Mouse (Mus musculus): ENCODE results near the gene Akap7. TPM values are rescaled to one million over a fixed set of nuclear protein-coding genes. Genes with fewer than 3 reads are reported as not detected.

Akap7 gene
- total and polyA plus RNA-seq, 2 experiments from 2014 or later: 32.4 to 47.6 TPM

DNA sequence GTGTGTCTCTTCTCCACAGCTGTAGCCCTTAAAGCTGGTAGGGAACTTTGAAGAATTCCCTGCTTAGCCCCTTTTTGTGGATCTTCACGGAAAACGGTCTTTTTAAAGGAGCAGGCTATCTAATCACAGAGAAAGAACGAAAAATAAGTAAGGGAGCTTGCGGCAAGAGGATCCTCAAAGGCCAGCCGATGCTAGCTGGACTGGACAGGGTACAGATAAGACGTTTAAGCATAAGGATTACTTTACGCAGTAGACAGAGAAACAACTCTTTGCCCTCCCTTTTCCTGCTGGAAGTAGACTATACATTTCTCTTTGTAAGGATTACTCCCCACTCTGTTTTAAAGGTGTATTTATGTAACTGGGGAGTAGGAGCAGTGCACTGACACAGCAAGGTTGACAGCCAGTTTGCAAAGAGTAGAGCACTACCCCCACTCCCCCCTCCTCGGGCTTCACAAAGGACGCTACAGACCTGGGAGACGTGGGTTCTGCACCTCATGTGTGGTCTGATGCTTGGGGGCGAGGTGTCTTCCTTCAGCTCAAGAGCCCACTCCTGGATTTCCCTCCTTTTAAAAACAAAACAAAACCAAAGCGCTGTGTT, 9.9 kb downstream of the Akap7 start:
- H3K27ac ChIP-seq (ENCODE audit: low read depth): peak overlapping the region; percentile 94
- H3K9me3 ChIP-seq (replicated peaks; ENCODE audit: control insufficient read depth, low read length): no peaks in the 10 kb centered on the region
- peaks cover 20% of the 10 kb centered on the region for H3K4me1 ChIP-seq (ENCODE audit: control insufficient read depth, insufficient read depth)
- WGBS: 13% methylated on average over 12 of the region's 12 CpGs
- H3K4me2 ChIP-seq (ENCODE audit: low read depth, low read length): peak overlapping the region; percentile 71
- no peak for TF ChIP-seq CTCF (IDR thresholded peaks at IDR 0.05; ENCODE audit: low read depth)
- TF ChIP-seq EP300 (IDR thresholded peaks at IDR 0.05; ENCODE audit: low read depth): no peak
- peak overlapping the region; percentile 79 for H3K4me3 ChIP-seq (ENCODE audit: low read depth, low read length)
- ATAC-seq (ENCODE audit: insufficient read depth, low read depth) (no peak), DNase-seq (ENCODE audit: low spot score) (peak; percentile 24)
- H3K36me3 ChIP-seq (replicated peaks; ENCODE audit: control insufficient read depth, insufficient read depth, low read length): no peaks in the 10 kb centered on the region
- no peaks in the 10 kb centered on the region for H3K27me3 ChIP-seq (ENCODE audit: control insufficient read depth, insufficient read depth, low read length)
- H3K9ac ChIP-seq (replicated peaks; ENCODE audit: low read depth, low read length): peak overlapping the region; percentile 82

DNA sequence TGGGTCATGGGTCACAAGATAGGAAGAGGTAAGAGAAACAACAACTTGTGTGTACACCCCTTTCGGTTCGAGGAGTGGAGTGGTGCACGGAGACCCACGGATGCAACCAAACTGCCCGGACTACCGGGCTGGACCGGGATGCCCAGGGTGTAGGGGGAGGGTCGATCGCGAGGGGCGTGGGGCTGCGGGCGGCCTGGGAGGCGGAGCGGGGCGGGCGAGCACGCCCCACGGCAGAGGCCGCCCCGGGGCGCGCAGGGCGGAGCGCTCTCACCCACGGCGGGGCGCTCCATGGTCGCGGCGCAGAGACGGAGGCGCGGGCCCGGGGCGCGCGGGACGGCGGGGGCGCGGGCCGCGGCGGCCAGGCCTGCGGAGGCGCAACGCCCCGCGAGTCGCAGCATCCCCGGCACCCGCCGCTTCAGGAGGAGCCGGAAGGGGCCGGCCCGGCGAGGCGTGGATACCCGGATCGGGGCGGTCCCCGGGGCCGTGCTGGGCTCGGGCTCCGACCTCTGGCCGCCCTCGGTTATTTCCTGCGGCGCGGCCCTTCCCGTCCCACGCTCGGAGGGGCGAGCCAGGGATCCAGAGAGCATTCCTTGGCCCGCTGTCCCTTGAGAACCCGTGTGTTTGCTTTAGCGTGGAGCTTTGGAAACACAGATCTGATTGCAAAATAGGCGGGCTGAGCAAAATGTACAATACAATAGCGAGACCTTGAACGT, 10.9 kb downstream of the Akap7 start:
- ATAC-seq (ENCODE audit: insufficient read depth, low read depth): peak; percentile 98
- WGBS: under 1% methylated on average over 75 of the region's 81 CpGs
- peak; percentile 91 for DNase-seq (ENCODE audit: low spot score)

DNA sequence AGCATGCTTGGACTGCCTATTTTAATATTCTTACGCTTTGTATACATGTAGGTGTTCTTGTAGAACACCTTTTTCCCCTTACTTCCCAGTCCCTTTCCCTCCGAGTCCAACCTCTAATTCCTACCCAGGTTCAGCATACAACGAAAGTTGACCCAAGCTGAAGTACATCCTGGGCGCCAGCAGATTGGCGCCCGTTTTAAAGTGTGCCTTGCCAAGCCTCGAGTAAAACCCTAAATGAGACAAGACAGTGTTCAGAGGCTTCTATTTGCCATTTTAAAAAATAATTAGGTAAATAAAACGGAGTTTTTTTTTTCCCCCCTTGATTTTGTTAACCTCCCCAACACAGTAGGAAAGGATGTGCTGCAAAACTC, 11.4 kb downstream of the Akap7 start:
- TF ChIP-seq CTCF (IDR thresholded peaks at IDR 0.05; ENCODE audit: low read depth): no peak
- no peak for TF ChIP-seq EP300 (IDR thresholded peaks at IDR 0.05; ENCODE audit: low read depth)

More for the DNA sequence above, 10.9 kb downstream of the Akap7 start:
- H3K9me3 ChIP-seq (replicated peaks; ENCODE audit: control insufficient read depth, low read length): no peaks in the 10 kb centered on the region
- H3K4me3 ChIP-seq (ENCODE audit: low read depth, low read length): peak overlapping the region; percentile 79
- no peak for TF ChIP-seq CTCF (IDR thresholded peaks at IDR 0.05; ENCODE audit: low read depth)
- peak; percentile 46; the same call in 1 of the 2 replicates for TF ChIP-seq EP300 (IDR thresholded peaks at IDR 0.05; ENCODE audit: low read depth)
- peak overlapping the region; percentile 94 for H3K27ac ChIP-seq (ENCODE audit: low read depth)
- peaks cover 20% of the 10 kb centered on the region for H3K4me1 ChIP-seq (ENCODE audit: control insufficient read depth, insufficient read depth)
- no peaks in the 10 kb centered on the region for H3K36me3 ChIP-seq (replicated peaks; ENCODE audit: control insufficient read depth, insufficient read depth, low read length)
- no peaks in the 10 kb centered on the region for H3K27me3 ChIP-seq (ENCODE audit: control insufficient read depth, insufficient read depth, low read length)
- peak overlapping the region; percentile 82 for H3K9ac ChIP-seq (replicated peaks; ENCODE audit: low read depth, low read length)
- peak overlapping the region; percentile 71 for H3K4me2 ChIP-seq (ENCODE audit: low read depth, low read length)

DNA sequence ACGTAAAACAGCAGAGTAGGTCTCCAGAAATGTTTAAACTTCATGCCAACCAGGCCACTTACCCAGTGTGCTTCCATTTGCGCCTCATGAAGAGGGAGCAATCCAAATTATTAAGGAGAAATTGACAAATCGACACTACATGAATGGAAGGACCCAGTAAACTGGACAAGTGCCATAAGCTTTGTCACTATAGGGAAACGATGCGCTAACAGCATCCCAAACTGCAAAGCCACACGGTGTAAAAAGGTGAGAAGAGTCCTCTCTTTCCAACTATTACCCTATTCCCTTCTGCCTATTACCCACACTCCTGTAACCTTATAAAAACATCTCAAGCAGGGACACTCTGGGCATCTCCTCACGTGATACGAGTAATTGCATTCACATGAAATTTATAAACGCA, 11.8 kb downstream of the Akap7 start:
- TF ChIP-seq EP300 (IDR thresholded peaks at IDR 0.05; ENCODE audit: low read depth) (no peak), CTCF (IDR thresholded peaks at IDR 0.05; ENCODE audit: low read depth) (no peak)
- Histone ChIP-seq H3K27me3 (ENCODE audit: control insufficient read depth, insufficient read depth, low read length) (no peaks in the 10 kb centered on the region), H3K36me3 (replicated peaks; ENCODE audit: control insufficient read depth, insufficient read depth, low read length) (no peaks in the 10 kb centered on the region), H3K4me3 (ENCODE audit: low read depth, low read length) (no peak overlapping the region), H3K27ac (ENCODE audit: low read depth) (no peak overlapping the region), H3K9ac (replicated peaks; ENCODE audit: low read depth, low read length) (no peak overlapping the region), H3K4me1 (ENCODE audit: control insufficient read depth, insufficient read depth) (peaks cover 20% of the 10 kb centered on the region), H3K9me3 (replicated peaks; ENCODE audit: control insufficient read depth, low read length) (no peaks in the 10 kb centered on the region), H3K4me2 (ENCODE audit: low read depth, low read length) (no peak overlapping the region; the same call in 1 of the 2 replicates)
- DNase-seq (ENCODE audit: low spot score) (no peak), ATAC-seq (ENCODE audit: insufficient read depth, low read depth) (no peak)
- WGBS: 78% methylated on average over 9 of the region's 9 CpGs

More for the DNA sequence above, 11.4 kb downstream of the Akap7 start:
- H3K4me3 ChIP-seq (ENCODE audit: low read depth, low read length): peak overlapping the region; percentile 79
- no peak for ATAC-seq (ENCODE audit: insufficient read depth, low read depth)
- no peak for DNase-seq (ENCODE audit: low spot score)
- peak overlapping the region; percentile 71 for H3K4me2 ChIP-seq (ENCODE audit: low read depth, low read length)
- no peaks in the 10 kb centered on the region for H3K27me3 ChIP-seq (ENCODE audit: control insufficient read depth, insufficient read depth, low read length)
- H3K9me3 ChIP-seq (replicated peaks; ENCODE audit: control insufficient read depth, low read length): no peaks in the 10 kb centered on the region
- H3K36me3 ChIP-seq (replicated peaks; ENCODE audit: control insufficient read depth, insufficient read depth, low read length): no peaks in the 10 kb centered on the region
- peaks cover 20% of the 10 kb centered on the region for H3K4me1 ChIP-seq (ENCODE audit: control insufficient read depth, insufficient read depth)
- H3K9ac ChIP-seq (replicated peaks; ENCODE audit: low read depth, low read length): peak overlapping the region; percentile 82
- H3K27ac ChIP-seq (ENCODE audit: low read depth): peak overlapping the region; percentile 94
- 31% methylated on average over 8 of the region's 8 CpGs for WGBS

DNA sequence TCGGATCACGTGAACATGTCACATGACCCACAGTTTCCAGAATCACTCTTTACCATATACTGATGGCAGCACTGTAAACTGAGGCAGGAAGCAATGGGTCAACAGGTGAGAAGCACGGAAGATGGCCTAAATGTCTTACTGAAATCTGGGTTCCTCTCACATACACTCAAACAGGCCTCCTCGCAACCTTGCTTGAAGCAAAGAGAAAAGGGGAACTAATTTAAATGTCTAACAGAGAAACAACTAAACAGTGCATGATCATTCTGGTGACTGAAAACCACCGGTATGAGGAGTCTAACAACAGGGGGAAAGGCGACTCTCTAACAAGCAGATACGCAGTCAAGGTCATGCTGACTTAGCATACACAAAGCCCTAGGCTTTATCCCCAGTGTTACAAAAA, 12.7 kb downstream of the Akap7 start:
- no peak overlapping the region for H3K4me2 ChIP-seq (ENCODE audit: low read depth, low read length)
- H3K9me3 ChIP-seq (replicated peaks; ENCODE audit: control insufficient read depth, low read length): no peaks in the 10 kb centered on the region
- H3K36me3 ChIP-seq (replicated peaks; ENCODE audit: control insufficient read depth, insufficient read depth, low read length): no peaks in the 10 kb centered on the region
- no peak overlapping the region for H3K9ac ChIP-seq (replicated peaks; ENCODE audit: low read depth, low read length)
- no peak for DNase-seq (ENCODE audit: low spot score)
- TF ChIP-seq EP300 (IDR thresholded peaks at IDR 0.05; ENCODE audit: low read depth) (no peak), CTCF (IDR thresholded peaks at IDR 0.05; ENCODE audit: low read depth) (no peak)
- no peak for ATAC-seq (ENCODE audit: insufficient read depth, low read depth)
- 76% methylated on average over 7 of the region's 7 CpGs for WGBS
- H3K27ac ChIP-seq (ENCODE audit: low read depth): no peak overlapping the region
- peaks cover 20% of the 10 kb centered on the region for H3K4me1 ChIP-seq (ENCODE audit: control insufficient read depth, insufficient read depth)
- no peaks in the 10 kb centered on the region for H3K27me3 ChIP-seq (ENCODE audit: control insufficient read depth, insufficient read depth, low read length)
- no peak overlapping the region for H3K4me3 ChIP-seq (ENCODE audit: low read depth, low read length)

All from heart, postnatal 0 days (tissue).